In the genomic region with DNA sequence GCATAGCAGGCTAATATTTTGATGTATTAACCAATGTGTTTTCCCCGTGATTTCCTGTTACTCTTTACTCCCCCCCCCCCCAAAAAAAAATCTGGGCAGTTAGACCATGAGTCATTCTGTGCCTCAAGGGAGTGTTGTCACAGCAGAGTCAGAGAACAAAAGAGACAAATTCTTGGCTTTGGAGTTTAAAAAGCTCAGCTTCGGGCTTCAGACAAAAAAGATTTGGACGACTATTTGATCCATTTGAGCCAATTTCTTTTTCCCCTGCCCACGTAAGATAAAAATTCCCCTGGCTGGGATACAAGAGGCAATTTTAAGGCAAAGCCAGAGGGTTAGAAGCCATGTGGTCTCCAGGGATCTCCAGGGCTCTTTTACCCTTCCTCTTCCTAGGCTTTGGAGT, we compare ENCODE assay signal across 13 mouse cellular contexts. TPM values are rescaled to one million over a fixed set of nuclear protein-coding genes. Genes with fewer than 3 reads are reported as not detected.
DNase-seq lines count a peak whose midpoint lies in the region; ATAC-seq and TF ChIP-seq lines count a peak whose summit lies in the region.
"Had no signal": no experiment of that assay in that cellular context is flagged by ENCODE, and none has a peak within 500 bp of the region (broad histone marks: within the 10 kb centered on the region; RNA-seq: fewer than 3 reads in every experiment).

No protein-coding gene starts in this region.

- no peak overlapping the region for H3K4me2 ChIP-seq in kidney, embryonic 15.5 days
- H3K4me2 ChIP-seq: hindbrain, embryonic 12.5 days; liver, embryonic 13.5 days; midbrain, embryonic 13.5 days; neural tube, embryonic 15.5 days had no signal

- no peak overlapping the region for H3K4me3 ChIP-seq in kidney, embryonic 15.5 days (replicated peaks)
- no peak overlapping the region for H3K4me3 ChIP-seq in embryonic fibroblast, embryonic 13.5 days (ENCODE audit: insufficient read depth, low read length)
- H3K4me3 ChIP-seq: hindbrain, embryonic 12.5 days; liver, embryonic 13.5 days; midbrain, embryonic 13.5 days; neural tube, embryonic 15.5 days had no signal

- TF ChIP-seq POLR2A in embryonic fibroblast, embryonic 13.5 days (IDR thresholded peaks at IDR 0.05; ENCODE audit: low read depth, low read length) = no peak

- WGBS in kidney, embryonic 15.5 days = 45% methylated on average over 4 of the region's 4 CpGs

- no peak overlapping the region for H3K27ac ChIP-seq in kidney, embryonic 15.5 days
- H3K27ac ChIP-seq in embryonic fibroblast, embryonic 13.5 days (ENCODE audit: insufficient read depth, low read length) = peak overlapping the region; percentile 91
- H3K27ac ChIP-seq: hindbrain, embryonic 12.5 days; liver, embryonic 13.5 days; midbrain, embryonic 13.5 days; neural tube, embryonic 15.5 days had no signal

- no peak overlapping the region for H3K9ac ChIP-seq in kidney, embryonic 15.5 days
- H3K9ac ChIP-seq: hindbrain, embryonic 12.5 days; liver, embryonic 13.5 days; midbrain, embryonic 13.5 days; neural tube, embryonic 15.5 days had no signal

- peak; percentile 23 for DNase-seq in adrenal gland, adult 2 months
- no peak for DNase-seq in adrenal gland, postnatal 25 days
- peak; percentile 24 for DNase-seq in kidney, postnatal 14 days
- peak; percentile 19 for DNase-seq in lung, postnatal 10 days
- no peak for DNase-seq in left cerebral cortex, postnatal 36 days (ENCODE audit: low spot score in 2 of 2)
- no peak for DNase-seq in spleen, postnatal 36 days (ENCODE audit: low spot score in 2 of 2)
- DNase-seq: cerebellum, adult 9-10 months; liver, embryonic 13.5 days had no signal

- no peaks in the 10 kb centered on the region for H3K4me1 ChIP-seq in kidney, embryonic 15.5 days
- peaks cover 36% of the 10 kb centered on the region for H3K4me1 ChIP-seq in embryonic fibroblast, embryonic 13.5 days (ENCODE audit: control insufficient read depth, insufficient read depth, low read length)
- H3K4me1 ChIP-seq: hindbrain, embryonic 12.5 days; midbrain, embryonic 13.5 days; neural tube, embryonic 15.5 days had no signal

- TF ChIP-seq CTCF in embryonic fibroblast, embryonic 13.5 days (IDR thresholded peaks at IDR 0.05; ENCODE audit: borderline replicate concordance, insufficient read depth, low read length) = no peak

- peaks cover 9% of the 10 kb centered on the region for H3K36me3 ChIP-seq in kidney, embryonic 15.5 days
- H3K36me3 ChIP-seq: liver, embryonic 13.5 days had no signal

- ATAC-seq in kidney, embryonic 15.5 days (replicated peaks; ENCODE audit: low FRiP score) = no peak
- ATAC-seq: midbrain, embryonic 13.5 days had no signal

- intact Hi-C loops in left cerebral cortex, postnatal 36 days (cut with DNase I) = no loop called here

- H3K9me3 ChIP-seq in kidney, embryonic 15.5 days (replicated peaks) = no peaks in the 10 kb centered on the region
- H3K9me3 ChIP-seq: hindbrain, embryonic 12.5 days; liver, embryonic 13.5 days; midbrain, embryonic 13.5 days; neural tube, embryonic 15.5 days had no signal

- no peaks in the 10 kb centered on the region for H3K27me3 ChIP-seq in kidney, embryonic 15.5 days
- H3K27me3 ChIP-seq: hindbrain, embryonic 12.5 days; liver, embryonic 13.5 days; midbrain, embryonic 13.5 days; neural tube, embryonic 15.5 days had no signal

RNA-seq across cellular contexts. Expression of gene Gorab, which starts 23.4 kb away (rescaled TPM):
- 10 to 100 TPM in 1 of 2 experiments, 1 to 10 TPM in 1; 9.9 to 15.2 TPM for total RNA-seq in adrenal gland, adult 2 months (2021)
- polyA plus RNA-seq in adrenal gland, adult 2 months (2012; rRNA removed) = 0.88 and 1.0 TPM in 2 replicates
- 12.7 and 16.0 TPM in 2 replicates for total RNA-seq in adrenal gland, postnatal 25 days (2021)
- polyA plus RNA-seq in kidney, embryonic 15.5 days (2015; fragmentation: Nextera tagmentation; extraction: Ambion mirVana) = 23.2 TPM in 2 replicates
- polyA plus RNA-seq in embryonic fibroblast, embryonic 13.5 days (2011; ENCODE audit: insufficient read length, low read depth, missing spikeins) = 25.3 and 27.4 TPM in 2 replicates
- 10 to 100 TPM; 10.1 to 10.7 TPM for total RNA-seq in left cerebral cortex, postnatal 36 days (2021)

Comparison
In these comparisons a context has a peak if more than half of its experiments do, and no peak if none do; other contexts are left out.
1. DNase-seq: peak in adrenal gland, adult 2 months (single experiment), kidney, postnatal 14 days (single experiment) and lung, postnatal 10 days (single experiment); none in adrenal gland, postnatal 25 days (single experiment), left cerebral cortex, postnatal 36 days (0 of 2) and spleen, postnatal 36 days (0 of 2).